Mouse (Mus musculus) urinary bladder, postnatal 36 days (tissue): ENCODE results near the gene Aoah.

Experiments
- DNase-seq, 2 experiments: peaks; one replicate each; pipeline ENCODE4 v3.0.0; 2022; ENCODE audit warnings: low spot score in 2 of 2, mixed read lengths in 1 of 2

Aoah gene

GRCm38 (mm10) chr13:20916698-20917511 is 123.0 kb downstream of the Aoah start:
- DNase-seq: no peak

DNA sequence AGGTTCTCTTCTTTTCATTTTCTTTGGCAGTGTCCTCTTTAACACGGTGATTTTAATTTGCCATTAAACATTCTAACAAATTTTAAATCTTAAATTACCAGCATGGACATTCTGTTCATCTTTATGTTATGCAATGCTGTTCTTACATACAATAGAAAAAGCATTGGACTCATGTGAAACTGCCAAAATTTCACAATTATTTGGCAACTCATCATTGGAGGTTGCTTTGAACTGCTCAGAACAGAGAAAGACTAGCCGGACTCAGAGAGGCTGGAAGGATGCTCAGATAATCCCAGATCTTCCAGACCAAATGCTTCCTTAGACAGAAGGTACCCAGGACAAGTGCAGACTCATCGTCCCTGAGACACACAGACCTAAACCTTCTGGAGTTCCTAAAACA is 126.5 kb downstream of the Aoah start:
- DNase-seq: no peak

DNA sequence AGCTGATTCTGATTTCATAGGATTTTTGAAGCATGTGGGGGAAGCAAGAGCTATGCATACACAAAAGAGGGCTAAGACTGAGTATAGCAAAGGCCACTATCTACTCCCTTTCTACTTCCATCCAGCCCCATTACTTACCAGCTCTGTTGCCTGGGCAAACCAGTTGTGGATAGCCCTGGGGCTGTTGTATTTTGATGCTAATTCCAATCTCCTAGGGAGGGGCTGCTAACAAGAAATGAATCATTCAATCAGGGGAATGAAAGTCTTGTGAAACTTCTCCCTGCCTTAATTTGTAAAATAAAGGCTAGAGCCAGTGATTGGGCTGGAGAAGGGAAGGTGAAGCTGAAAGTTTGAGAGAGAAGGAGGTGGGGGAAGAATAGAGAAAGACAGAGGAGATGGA is 142.1 kb downstream of the Aoah start:
- no peak for DNase-seq

GRCm38 (mm10) chr13:20937452-20937851 is 143.5 kb downstream of the Aoah start:
- peak; percentile 10 to 51 for DNase-seq

DNA sequence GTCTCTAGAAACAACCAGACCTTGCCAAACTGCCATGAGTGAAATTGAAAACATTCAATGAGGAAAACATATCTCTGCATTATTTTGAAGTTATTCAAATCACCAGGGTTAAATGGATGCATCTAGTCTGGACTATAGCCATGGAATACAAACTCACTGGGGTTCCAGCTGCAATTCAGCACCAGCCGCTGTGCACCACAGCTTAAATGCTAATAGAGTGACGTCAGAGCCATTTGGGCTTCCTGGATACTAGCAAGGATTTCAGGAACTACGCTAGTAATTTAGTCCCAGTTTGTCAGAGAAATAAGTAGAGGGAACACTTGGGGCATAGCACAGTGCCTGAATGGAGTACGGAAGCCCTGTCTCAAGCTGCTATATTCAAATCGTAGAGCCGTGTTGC is 145.2 kb downstream of the Aoah start:
- no peak for DNase-seq

DNA sequence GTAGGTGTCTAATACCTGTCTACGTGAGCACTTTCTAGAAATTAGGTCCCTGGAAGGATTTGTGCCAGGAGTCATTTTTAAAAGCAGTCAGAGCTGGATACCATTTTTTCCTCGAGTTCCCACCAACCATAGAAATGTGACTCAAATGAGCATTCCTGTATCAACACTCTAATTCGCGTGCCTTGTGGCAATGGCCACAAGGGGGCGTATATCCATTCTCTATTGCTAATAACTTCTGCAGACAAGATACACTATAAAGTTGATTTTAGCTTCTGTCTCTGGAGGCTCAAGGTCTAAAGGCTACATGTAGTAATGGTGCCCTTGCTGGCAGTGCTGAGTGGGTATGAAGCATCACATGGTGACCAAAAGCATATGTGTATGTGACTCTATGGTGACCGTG is 146.5 kb downstream of the Aoah start:
- peak in 1 of 2 experiments; percentile 3 for DNase-seq

DNA sequence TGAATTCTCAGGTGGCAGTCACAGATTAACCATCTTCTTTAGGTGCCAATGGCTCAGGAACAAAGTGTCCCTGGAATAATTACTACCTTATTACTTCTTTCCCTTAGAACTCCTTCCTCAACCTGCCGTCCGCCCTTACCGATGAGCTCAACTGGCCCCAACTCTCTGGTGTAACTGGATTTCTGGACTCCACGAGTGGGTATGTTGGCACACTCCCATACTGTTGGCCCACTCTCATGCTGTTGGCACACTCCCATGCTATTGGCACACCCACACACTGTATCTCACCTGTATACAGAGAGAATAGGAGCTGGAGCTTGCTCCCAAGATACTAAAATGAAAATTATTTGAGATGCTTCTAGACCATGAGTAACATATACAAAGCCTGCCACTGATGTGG is 147.8 kb downstream of the Aoah start:
- DNase-seq: no peak

DNA sequence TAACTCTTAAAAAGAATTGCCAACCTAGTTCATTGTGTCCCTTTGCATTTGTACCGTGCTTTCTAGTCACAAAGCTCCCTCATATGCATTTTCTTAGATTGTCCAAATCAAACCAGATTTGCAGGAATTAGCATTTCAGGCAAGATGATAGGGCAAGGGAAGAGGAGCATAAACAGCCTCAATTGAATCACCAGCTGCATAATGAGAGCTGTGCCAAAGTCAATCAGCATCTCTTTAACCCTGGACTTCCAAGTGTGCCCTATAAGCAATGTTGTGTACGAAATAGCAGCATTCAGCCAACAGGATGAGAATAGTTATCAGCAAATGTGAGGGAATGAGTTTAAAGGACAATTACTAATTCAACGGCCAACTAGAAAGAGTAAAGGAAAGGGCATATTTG is 169.2 kb downstream of the Aoah start:
- no peak for DNase-seq

DNA sequence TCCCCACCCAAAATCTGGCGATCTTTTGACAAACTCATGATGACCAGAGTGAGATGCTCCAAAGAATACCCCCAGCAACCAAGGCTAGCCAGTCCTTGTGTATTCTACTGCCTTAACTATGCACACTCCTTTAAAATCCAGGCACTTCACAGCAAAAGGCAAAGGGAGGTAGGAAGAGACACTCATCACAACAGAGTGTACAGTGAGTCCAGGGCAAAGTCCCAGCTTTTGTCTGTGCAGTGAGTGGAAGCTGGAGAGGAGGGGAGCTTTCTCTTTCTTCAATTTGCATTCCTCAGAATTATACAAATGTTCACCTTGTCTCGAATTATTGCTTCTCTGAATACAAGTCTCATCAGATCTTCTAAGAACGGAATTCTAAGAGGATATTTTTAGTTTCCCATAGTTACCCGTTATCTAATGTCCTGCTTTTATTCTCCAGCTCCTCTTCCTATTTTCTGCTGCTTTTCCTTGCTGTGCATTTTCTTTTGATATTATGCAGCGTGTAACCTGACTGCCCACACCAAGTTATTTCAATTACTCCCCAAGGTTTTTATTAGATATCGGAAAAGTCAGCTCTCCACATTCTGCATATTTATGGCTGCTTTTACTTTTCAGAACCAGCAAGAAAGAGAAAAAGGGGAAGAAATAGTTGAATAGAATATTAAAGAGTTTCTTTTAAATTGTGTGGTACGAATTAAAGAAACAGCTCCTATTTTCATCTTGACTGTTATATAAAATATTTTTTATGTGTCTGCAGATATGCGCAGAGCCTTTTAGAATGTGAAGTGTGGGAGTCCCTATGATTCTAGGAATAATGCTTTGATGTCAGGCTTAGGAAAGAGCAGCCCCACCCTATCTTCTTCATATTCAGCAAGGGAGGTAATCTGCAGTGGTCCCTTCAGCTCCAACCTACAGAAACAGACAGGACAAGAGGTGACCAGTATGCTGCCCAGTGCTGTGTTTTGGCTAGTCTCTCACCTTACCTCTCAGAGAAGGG is 187.6 kb downstream of the Aoah start:
- DNase-seq: no peak

DNA sequence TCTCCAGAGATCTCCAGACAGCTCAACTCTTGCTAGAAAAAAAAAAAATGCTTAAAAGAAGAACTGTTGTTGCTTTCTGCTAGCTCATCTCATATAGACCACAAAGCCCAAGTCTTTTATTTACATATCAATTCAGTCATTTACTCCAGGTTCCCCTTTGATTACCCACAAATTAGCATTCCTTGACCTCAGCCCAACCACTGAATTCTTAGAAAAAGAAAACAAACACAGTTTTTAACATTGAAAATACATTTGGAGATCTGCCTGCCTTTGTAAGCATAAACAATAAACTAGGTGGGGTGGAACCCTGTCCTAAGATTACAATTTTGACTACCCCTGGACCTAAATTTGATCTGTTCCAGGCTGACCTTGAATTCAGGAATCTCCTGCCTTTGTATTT is 191.6 kb downstream of the Aoah start:
- no peak for DNase-seq

- DNase-seq: no peak
These were observed 192.0 kb downstream of the Aoah start for GRCm38 (mm10) chr13:20985961-20986360.

GRCm38 (mm10) chr13:21005238-21005637 is 211.3 kb downstream of the Aoah start:
- DNase-seq: no peak

DNA sequence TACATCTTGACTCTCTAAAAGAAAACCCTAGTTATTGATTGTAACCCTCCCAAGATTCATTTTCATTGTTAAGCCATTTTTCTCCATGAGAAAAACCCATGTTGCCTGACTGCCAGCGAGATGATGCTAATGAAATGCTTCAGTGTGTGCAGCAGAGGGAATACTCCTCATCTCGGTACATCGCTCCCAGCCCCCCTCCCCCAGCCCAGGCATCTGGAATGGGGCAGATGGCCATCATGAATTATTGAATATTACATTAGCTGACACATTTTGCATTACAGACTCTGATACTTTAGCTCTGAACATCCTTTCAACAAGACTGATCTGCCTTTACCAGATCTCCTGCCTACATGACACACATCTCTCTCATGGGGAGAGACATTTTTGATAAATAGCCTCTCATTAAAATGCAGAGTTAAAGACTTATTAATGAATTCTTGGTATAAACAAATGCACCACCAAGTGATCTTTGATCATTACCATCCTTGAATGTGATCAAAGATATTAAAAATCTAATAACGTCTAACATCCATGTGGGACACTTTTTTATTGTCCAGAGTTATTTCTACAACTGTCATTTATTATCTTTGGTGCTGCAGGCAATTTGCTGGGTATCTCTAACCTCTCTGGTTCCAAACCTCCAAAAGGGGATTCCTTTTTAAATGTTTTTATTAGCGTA is 211.9 kb downstream of the Aoah start:
- DNase-seq: no peak

- no peak for DNase-seq
These were observed 212.4 kb downstream of the Aoah start for GRCm38 (mm10) chr13:21006321-21006653.

DNA sequence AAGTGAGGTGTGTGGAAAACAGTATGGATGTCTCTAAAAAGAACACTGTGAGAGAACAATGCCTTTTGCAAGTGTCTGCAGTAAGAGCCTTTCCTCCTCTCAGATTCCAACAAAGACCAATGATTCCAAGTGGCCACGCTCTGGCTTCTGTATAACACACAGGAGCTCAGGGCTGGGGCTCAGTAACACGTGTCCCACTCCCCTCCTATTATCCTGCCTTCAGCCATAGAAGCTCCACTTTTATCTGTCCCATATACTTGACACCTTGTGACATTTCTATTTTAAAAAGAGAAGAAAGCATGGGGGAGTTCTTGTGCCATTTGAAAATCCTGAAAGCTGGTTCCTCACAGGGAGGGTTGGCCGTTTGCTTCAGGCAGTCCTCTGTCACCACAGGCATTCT is 219.7 kb downstream of the Aoah start:
- DNase-seq: no peak

DNA sequence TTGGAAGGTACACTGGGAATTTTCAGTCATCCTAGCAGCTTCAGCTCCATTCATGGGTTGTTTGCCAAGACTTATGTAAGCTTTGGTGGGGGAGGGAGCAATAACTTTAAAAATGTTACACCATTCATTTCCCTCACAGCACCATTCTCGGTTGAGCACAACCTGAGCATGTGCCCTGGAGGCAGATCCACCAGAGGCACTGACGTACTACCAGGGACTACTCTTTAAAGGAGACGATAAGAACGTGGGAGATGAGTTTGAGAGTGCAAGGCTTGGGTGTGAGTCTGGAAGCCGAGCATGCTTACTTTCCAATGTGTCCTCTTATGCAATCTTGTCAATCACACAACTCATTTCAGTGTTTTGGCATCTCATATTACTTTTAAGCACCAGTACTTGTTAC is 230.9 kb downstream of the Aoah start:
- DNase-seq: no peak

- no peak for DNase-seq
These were observed 239.3 kb downstream of the Aoah start for GRCm38 (mm10) chr13:21033176-21033575.

- DNase-seq: no peak
These were observed 241.1 kb downstream of the Aoah start for GRCm38 (mm10) chr13:21035011-21035410.

- no peak for DNase-seq
These were observed 242.1 kb downstream of the Aoah start for GRCm38 (mm10) chr13:21035981-21036380.

- DNase-seq: no peak
These were observed 246.8 kb downstream of the Aoah start for GRCm38 (mm10) chr13:21040589-21041199.

GRCm38 (mm10) chr13:21050118-21050517 is 256.2 kb downstream of the Aoah start:
- DNase-seq: no peak

- DNase-seq: no peak
These were observed 272.1 kb downstream of the Aoah start for GRCm38 (mm10) chr13:21066021-21066420.
